Mouse (Mus musculus) limb, embryonic 13.5 days (tissue): Measurements from ENCODE around the gene Tsc22d4. TPM values are rescaled to one million over a fixed set of nuclear protein-coding genes. Genes with fewer than 3 reads are reported as not detected.

Experiments used
- ATAC-seq: fragments of 200-750 bp; cut with Nextera tagmentation; 2 replicates; pipeline ENCODE4 v1.8.0; 2017; ENCODE audit warnings: low read depth, moderate number of reproducible peaks, moderate TSS enrichment; ENCODE audit not compliant: low FRiP score
- H3K27ac ChIP-seq: fragments of 300-500 bp; sonication (generic); 2 replicates; pipeline ENCODE4 v1.5.1; 2015; ENCODE audit warnings: inconsistent platforms, mild to moderate bottlenecking, moderate library complexity
- H3K27me3 ChIP-seq: fragments of 300-500 bp; sonication (generic); 2 replicates; pipeline ENCODE4 v1.6.1; 2015; ENCODE audit warnings: mild to moderate bottlenecking, inconsistent platforms
- H3K36me3 ChIP-seq: fragments of 300-500 bp; sonication (generic); 2 replicates; pipeline ENCODE4 v1.6.1; 2015; ENCODE audit warnings: inconsistent platforms, mild to moderate bottlenecking, moderate library complexity
- H3K4me1 ChIP-seq: fragments of 300-500 bp; sonication (generic); 2 replicates; pipeline ENCODE4 v1.6.1; 2015; ENCODE audit warnings: inconsistent platforms
- H3K4me2 ChIP-seq: fragments of 300-500 bp; sonication (generic); replicated peaks from 2 replicates; pipeline ENCODE4 v1.6.1; 2015; ENCODE audit warnings: inconsistent platforms, mild to moderate bottlenecking, moderate library complexity
- H3K4me3 ChIP-seq: fragments of 300-500 bp; sonication (generic); 2 replicates; pipeline ENCODE4 v1.5.1; 2015; ENCODE audit warnings: moderate library complexity, mild to moderate bottlenecking, inconsistent platforms
- H3K9ac ChIP-seq: fragments of 300-500 bp; sonication (generic); 2 replicates; pipeline ENCODE4 v1.6.1; 2015; ENCODE audit warnings: mild to moderate bottlenecking, inconsistent platforms
- H3K9me3 ChIP-seq: fragments of 300-500 bp; sonication (generic); 2 replicates; pipeline ENCODE4 v1.6.1; 2016; ENCODE audit warnings: inconsistent platforms
- WGBS: fragments of 180-500 bp; shearing (Covaris S2); methylation state at CpG from one replicate; pipeline ENCODE4 v1.1.7; 2015; 5-methylcytosine and 5-hydroxymethylcytosine counted together
- polyA plus RNA-seq: library from polyadenylated mRNA; unstranded; fragments of >200 nt; fragmentation: Nextera tagmentation; extraction: Ambion mirVana; gene quantifications from 2 replicates; pipeline ENCODE4 v1.2.1, GENCODE M21; 2015

Gene Tsc22d4
- polyA plus RNA-seq, 1 experiment from 2014 or later: 128 TPM

DNA sequence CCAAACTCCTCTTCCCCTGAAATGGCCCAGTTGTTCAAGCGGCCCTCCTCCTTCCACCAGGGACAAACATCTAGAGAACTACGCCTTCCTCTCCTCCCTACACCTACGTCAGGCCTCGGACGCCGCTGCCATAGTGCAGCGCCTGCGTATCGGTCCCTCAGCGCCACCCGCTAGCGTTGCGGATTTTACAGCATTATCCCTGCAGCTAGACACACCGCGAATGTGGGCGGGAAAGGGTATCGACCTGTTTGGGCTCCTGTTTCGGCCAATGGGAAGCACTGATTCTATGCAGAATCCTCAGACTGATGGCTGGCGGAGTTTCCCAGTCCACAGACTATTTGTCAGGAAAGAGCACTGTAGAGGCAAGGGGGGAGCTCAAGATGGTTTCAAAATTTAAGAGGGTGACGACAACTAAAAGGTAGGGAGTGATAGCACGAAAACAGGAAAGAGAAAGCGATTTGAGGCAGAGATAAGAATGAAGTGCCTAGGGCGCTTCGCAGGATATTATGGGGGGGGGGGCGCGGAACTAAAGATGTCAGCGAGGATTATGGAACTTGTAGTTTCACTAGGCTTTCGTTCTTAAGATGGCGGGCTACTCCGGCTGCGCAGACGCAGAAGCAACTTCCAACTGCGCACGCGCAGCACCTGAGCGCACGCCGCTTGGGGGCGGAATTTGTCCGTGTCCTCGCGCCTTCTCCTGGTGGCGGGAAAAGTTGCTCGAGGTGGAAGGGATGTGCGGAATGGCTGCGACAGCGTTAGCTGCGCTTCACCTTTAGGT is 41.8 kb downstream of the Tsc22d4 start, which contains the start of the genes Mepce and Zcwpw1:
Gene Mepce (minus strand): TSS at position 505 of the 778 bp plus-strand sequence.
Gene Zcwpw1 (plus strand): TSS at position 648 of the 778 bp plus-strand sequence.
- WGBS: under 1% methylated on average over 48 of the region's 48 CpGs

DNA sequence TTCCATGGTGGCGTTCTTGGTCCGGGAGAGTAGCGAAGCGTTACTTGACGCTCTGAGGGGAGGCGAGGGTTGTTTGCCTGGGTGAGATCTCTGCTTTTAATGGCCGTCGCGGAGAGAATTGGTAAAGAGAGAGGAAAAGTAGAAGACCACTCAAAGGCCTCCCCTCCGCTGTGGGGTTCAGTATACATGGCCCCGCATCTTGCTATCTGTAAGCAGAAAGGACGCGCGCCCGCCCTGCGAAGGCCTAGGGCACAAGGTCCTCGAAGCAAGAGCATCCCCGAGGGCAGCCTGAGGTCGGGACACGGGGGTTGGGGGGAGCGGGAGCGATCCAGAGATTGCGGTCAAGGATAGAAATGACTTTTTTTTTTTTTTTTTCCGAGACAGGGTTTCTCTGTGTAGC is 42.6 kb downstream of the Tsc22d4 start:
- no peak overlapping the region for H3K27ac ChIP-seq
- H3K4me3 ChIP-seq: peak overlapping the region; percentile 85
- H3K9ac ChIP-seq: 0 out of 2 replicates have a peak overlapping the region, but pooled peaks have one; percentile 45
- H3K27me3 ChIP-seq: no peaks in the 10 kb centered on the region
- peak overlapping the region; percentile 92 for H3K4me2 ChIP-seq
- ATAC-seq: no peak
- peaks cover 18% of the 10 kb centered on the region for H3K36me3 ChIP-seq
- no peaks in the 10 kb centered on the region for H3K9me3 ChIP-seq
- 72% methylated on average over 24 of the region's 24 CpGs for WGBS
- peaks cover 27% of the 10 kb centered on the region for H3K4me1 ChIP-seq

More for the DNA sequence above, 41.8 kb downstream of the Tsc22d4 start, which contains the start of the genes Mepce and Zcwpw1:
- Histone ChIP-seq H3K27ac (peak within 1 kb of the TSS; percentile 98), H3K9ac (peak within 1 kb of the TSS; percentile 98), H3K9me3 (no peaks in the 10 kb centered on the region), H3K4me2 (peak within 1 kb of the TSS; percentile 92), H3K36me3 (peaks cover 26% of the 10 kb centered on the region), H3K4me1 (peaks cover 32% of the 10 kb centered on the region), H3K27me3 (no peaks in the 10 kb centered on the region), H3K4me3 (peak within 1 kb of the TSS; percentile 85)
- peak; percentile 49 for ATAC-seq

DNA sequence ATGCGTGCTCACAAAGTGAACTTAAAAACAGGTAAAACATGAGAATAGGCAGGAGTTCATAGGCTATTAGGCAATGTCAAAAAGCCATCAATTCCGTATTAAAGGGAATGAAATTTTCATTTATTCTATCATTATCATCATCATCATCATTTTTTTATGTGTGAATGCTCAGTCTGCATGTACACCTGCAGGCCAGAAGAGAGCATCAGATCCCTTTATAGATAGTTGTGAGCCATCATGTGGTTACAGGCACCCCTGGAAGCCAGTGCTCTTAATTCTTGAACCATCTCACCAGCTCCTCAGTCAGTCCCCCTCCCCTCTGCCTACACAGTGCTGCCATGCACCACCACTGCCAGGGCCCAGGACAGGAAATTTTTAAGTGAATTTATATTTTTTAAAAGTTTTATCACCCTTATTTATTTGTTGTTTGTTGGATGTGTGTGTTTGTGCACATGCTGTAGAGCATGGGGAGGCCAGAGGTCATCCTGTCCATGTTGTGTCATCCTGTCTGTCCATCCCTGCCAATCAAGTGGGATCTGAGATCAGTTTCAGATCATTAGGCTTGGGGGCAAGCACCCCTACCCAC is 43.5 kb downstream of the Tsc22d4 start:
- peaks cover 9% of the 10 kb centered on the region for H3K36me3 ChIP-seq
- H3K9me3 ChIP-seq: no peaks in the 10 kb centered on the region
- H3K4me2 ChIP-seq: no peak overlapping the region
- H3K4me1 ChIP-seq: peaks cover 18% of the 10 kb centered on the region
- ATAC-seq: no peak
- no peak overlapping the region for H3K4me3 ChIP-seq
- no peak overlapping the region for H3K9ac ChIP-seq
- H3K27ac ChIP-seq: no peak overlapping the region
- no peaks in the 10 kb centered on the region for H3K27me3 ChIP-seq
- 92% methylated on average over 2 of the region's 2 CpGs for WGBS

DNA sequence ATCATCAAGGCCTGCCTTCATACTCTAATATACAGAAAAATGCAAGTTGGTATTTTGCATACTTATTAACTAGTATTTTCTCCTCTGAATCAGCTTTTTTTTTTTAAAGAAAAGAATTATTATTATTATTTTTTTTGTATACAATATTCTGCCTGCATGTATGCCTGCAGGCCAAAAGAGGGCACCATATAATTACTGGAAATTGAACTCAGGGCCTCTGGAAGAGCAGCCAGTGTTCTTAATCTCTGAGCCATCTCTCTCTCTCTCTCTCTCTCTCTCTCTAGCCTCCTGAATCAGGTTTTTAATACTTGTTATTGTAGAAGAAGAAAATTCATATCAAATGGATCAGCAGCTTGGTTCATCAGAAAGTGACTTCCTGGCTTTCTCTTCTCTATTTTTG is 46.0 kb downstream of the Tsc22d4 start:
- no peak for ATAC-seq

DNA sequence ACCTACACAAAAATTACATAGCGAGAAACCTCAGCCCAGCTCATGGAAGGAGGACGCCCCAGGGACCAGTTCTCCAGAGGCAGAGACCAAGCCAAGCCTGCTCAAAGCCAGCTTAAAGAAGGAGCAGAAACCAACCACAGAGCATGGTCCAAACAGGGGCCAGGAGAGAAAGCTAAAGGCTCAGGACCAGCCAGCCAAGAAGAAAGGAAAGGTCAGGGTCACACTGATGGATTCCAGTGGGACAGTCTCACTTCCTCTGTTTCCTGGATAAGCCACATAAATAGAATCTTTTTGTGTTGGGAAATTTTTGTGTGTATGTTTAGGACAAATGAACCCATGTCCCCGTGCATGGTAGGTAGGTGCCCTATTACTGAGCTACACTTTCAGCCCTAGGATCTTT is 51.1 kb downstream of the Tsc22d4 start:
- no peaks in the 10 kb centered on the region for H3K4me1 ChIP-seq
- H3K4me3 ChIP-seq: no peak overlapping the region
- 82% methylated on average over 3 of the region's 3 CpGs for WGBS
- ATAC-seq: no peak
- H3K36me3 ChIP-seq: no peaks in the 10 kb centered on the region
- H3K4me2 ChIP-seq: no peak overlapping the region
- no peaks in the 10 kb centered on the region for H3K27me3 ChIP-seq
- H3K9me3 ChIP-seq: no peaks in the 10 kb centered on the region
- no peak overlapping the region for H3K9ac ChIP-seq
- H3K27ac ChIP-seq: no peak overlapping the region

More for the DNA sequence above, 46.0 kb downstream of the Tsc22d4 start:
- H3K4me1 ChIP-seq: 0 out of 2 replicates have a peak, but pooled peaks cover 5% of the 10 kb centered on the region
- H3K36me3 ChIP-seq: no peaks in the 10 kb centered on the region
- H3K27me3 ChIP-seq: no peaks in the 10 kb centered on the region
- H3K4me3 ChIP-seq: no peak overlapping the region
- H3K9me3 ChIP-seq: no peaks in the 10 kb centered on the region
- no peak overlapping the region for H3K4me2 ChIP-seq
- no peak overlapping the region for H3K27ac ChIP-seq
- no peak overlapping the region for H3K9ac ChIP-seq

DNA sequence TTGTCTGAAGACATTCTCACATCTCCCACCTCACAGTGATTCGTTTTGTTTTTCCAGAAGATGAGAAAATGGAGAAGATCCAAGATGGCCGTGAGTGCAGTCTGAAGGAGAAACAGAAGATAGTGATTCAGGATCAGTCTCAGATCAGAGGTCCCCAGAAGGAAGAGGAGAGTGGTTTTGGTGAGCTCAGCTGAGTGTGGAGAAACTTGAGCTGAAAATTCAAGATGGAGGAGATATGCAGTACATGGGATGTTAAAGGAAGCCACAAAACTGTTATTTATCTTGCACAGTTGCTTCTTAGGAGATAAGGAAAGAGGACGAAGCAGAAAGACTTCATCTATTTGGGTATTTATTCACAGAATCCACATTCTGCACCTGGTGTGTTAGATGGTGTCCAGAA is 55.4 kb downstream of the Tsc22d4 start:
- no peaks in the 10 kb centered on the region for H3K27me3 ChIP-seq
- no peak overlapping the region for H3K9ac ChIP-seq
- 78% methylated on average over 3 of the region's 3 CpGs for WGBS
- no peak for ATAC-seq
- H3K36me3 ChIP-seq: no peaks in the 10 kb centered on the region
- H3K4me2 ChIP-seq: no peak overlapping the region
- no peaks in the 10 kb centered on the region for H3K9me3 ChIP-seq
- H3K4me3 ChIP-seq: no peak overlapping the region
- no peak overlapping the region for H3K27ac ChIP-seq
- no peaks in the 10 kb centered on the region for H3K4me1 ChIP-seq

DNA sequence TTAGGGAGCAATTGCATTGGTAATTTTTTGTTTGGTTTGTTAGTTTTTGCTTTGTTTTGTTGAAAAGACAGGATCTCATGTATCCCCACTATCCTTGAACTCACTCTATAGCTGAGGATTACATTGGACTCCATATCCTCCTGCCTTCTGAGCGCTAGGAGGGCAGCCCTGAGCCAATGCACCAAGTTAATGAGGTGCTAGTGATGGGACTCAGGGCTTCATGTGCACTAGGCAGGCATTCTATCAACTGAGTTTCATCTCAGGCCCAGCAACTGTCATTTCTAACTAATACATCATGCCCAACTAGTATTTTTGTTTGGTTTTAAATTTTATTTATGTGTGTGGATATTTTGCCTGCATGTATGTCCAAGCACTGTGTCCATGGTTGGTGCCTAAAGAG is 60.6 kb downstream of the Tsc22d4 start:
- Histone ChIP-seq H3K4me3 (no peak overlapping the region), H3K27ac (no peak overlapping the region), H3K36me3 (no peaks in the 10 kb centered on the region), H3K4me1 (no peaks in the 10 kb centered on the region), H3K27me3 (no peaks in the 10 kb centered on the region), H3K4me2 (no peak overlapping the region), H3K9ac (no peak overlapping the region), H3K9me3 (no peaks in the 10 kb centered on the region)
- 78% methylated on average over 1 of the region's 1 CpGs for WGBS
- no peak for ATAC-seq

DNA sequence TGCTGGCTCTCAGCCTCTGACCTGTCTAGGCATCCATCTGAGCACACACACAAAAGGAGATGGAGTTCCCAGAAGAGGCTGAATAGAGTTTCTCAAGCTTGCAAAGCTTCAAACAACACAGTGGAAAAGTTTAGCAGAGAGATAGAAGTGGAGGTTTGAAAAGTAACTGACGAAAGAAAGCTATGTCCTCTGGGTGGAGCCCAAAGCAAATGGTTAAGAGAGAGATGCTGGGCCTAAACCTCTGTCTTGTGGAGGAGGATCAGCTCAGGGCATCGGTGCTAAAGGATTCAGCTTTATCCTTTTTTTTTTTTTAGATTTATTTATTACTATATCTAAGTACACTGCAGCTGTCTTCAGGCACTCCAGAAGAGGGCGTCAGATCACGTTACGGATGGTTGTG is 62.8 kb downstream of the Tsc22d4 start:
- no peaks in the 10 kb centered on the region for H3K36me3 ChIP-seq
- no peak overlapping the region for H3K27ac ChIP-seq
- H3K27me3 ChIP-seq: no peaks in the 10 kb centered on the region
- H3K4me3 ChIP-seq: no peak overlapping the region
- no peaks in the 10 kb centered on the region for H3K4me1 ChIP-seq
- no peaks in the 10 kb centered on the region for H3K9me3 ChIP-seq
- H3K9ac ChIP-seq: no peak overlapping the region
- WGBS: 91% methylated on average over 5 of the region's 5 CpGs
- H3K4me2 ChIP-seq: no peak overlapping the region
- ATAC-seq: no peak

DNA sequence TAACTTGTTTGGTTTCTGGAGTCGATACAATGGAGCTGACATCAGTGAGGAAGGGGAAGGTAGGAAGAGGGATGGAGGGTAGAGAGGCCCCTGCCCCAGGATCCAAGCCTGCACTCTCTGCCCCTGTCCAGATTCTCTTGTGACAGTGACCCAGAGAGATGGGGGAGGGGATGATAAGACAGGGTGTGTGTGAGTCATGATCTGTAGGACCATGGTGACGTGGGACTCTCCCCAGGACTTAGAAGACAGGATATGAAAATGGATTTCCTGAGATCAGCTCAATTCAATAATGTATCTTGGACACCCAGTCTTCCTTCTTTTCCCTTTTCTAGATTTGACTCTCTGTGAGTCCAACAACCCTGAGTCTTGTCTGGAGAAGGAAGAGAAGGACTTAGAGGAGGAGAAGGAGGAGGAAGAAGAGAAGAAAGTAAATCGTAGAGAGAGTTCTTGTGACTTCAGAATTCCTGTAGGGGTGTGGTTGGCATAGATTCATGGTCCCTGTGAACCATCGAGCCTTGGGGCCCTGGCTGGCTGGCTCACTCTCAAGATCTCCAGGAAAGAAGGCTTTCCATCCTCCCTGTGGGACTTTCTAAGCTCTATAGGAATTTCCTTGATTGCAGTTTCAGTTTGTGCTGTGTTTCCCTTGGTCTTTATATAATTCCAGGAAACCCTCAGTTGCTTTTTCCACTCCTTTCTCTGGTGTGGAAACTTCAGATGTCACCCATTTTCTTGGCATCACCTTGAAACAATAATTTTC is 72.1 kb downstream of the Tsc22d4 start:
- Histone ChIP-seq H3K4me3 (no peak overlapping the region), H3K27ac (no peak overlapping the region), H3K9me3 (no peaks in the 10 kb centered on the region), H3K9ac (no peak overlapping the region), H3K27me3 (no peaks in the 10 kb centered on the region), H3K4me2 (no peak overlapping the region), H3K4me1 (no peaks in the 10 kb centered on the region), H3K36me3 (no peaks in the 10 kb centered on the region)
- no peak for ATAC-seq
- 71% methylated on average over 4 of the region's 4 CpGs for WGBS

Other genes starting within 250 kb of the Tsc22d4 start
- gene Pop7, start 243.2 kb upstream of the Tsc22d4 start, polyA plus RNA-seq: 48.4 and 54.0 TPM in 2 replicates
- 16.1 and 16.7 TPM in 2 replicates for gene Gigyf1, start 227.2 kb upstream of the Tsc22d4 start, polyA plus RNA-seq
- gene Epo, start 212.5 kb upstream of the Tsc22d4 start, polyA plus RNA-seq: 0.78 and 0.86 TPM in 2 replicates
- gene Gnb2, start 212.2 kb upstream of the Tsc22d4 start, polyA plus RNA-seq: 343 and 352 TPM in 2 replicates
- gene Actl6b, start 192.2 kb upstream of the Tsc22d4 start, polyA plus RNA-seq: 0.45 and 0.93 TPM in 2 replicates
- gene Tfr2, start 175.9 kb upstream of the Tsc22d4 start, polyA plus RNA-seq: 0.32 and 0.38 TPM in 2 replicates
- gene Mospd3, start 144.7 kb upstream of the Tsc22d4 start, polyA plus RNA-seq: 27.9 and 28.7 TPM in 2 replicates
- gene Pcolce, start 131.9 kb upstream of the Tsc22d4 start, polyA plus RNA-seq: 152 and 157 TPM in 2 replicates
- 0.19 and 0.23 TPM in 2 replicates for gene Fbxo24, start 116.7 kb upstream of the Tsc22d4 start, polyA plus RNA-seq
- gene Lrch4, start 116.6 kb upstream of the Tsc22d4 start, polyA plus RNA-seq: 34.0 and 34.3 TPM in 2 replicates
- 6.1 and 9.6 TPM in 2 replicates for gene Gm20605, start 116.6 kb upstream of the Tsc22d4 start, polyA plus RNA-seq
- 7.3 and 8.9 TPM in 2 replicates for gene Sap25, start 104.4 kb upstream of the Tsc22d4 start, polyA plus RNA-seq
- gene Irs3, start 100.0 kb upstream of the Tsc22d4 start, polyA plus RNA-seq: 0.18 and 0.26 TPM in 2 replicates
- gene Agfg2, start 61.0 kb upstream of the Tsc22d4 start, polyA plus RNA-seq: 19.4 and 19.7 TPM in 2 replicates
- gene Nyap1, start 4.1 kb upstream of the Tsc22d4 start, polyA plus RNA-seq: 2.9 and 4.0 TPM in 2 replicates
- gene Ppp1r35, start 33.1 kb downstream of the Tsc22d4 start, polyA plus RNA-seq: 26.5 and 27.2 TPM in 2 replicates
- gene Mepce, start 41.9 kb downstream of the Tsc22d4 start, polyA plus RNA-seq: 11.7 and 11.8 TPM in 2 replicates
- gene Zcwpw1, start 42.1 kb downstream of the Tsc22d4 start, polyA plus RNA-seq: 35.3 and 36.0 TPM in 2 replicates
- gene Pilra, start 90.6 kb downstream of the Tsc22d4 start, polyA plus RNA-seq: 0.20 and 0.40 TPM in 2 replicates
- 0.41 TPM in 1 of 2 replicates, not detected in the other for gene Pilrb1, start 112.4 kb downstream of the Tsc22d4 start, polyA plus RNA-seq
- 0.19 TPM in 1 of 2 replicates, not detected in the other for gene Pilrb2, start 126.1 kb downstream of the Tsc22d4 start, polyA plus RNA-seq
- not detected in 2 replicates for gene Cyp3a13, start 175.9 kb downstream of the Tsc22d4 start, polyA plus RNA-seq
- 0.48 and 0.80 TPM in 2 replicates for gene Gjc3, start 217.4 kb downstream of the Tsc22d4 start, polyA plus RNA-seq
- gene Azgp1, start 235.8 kb downstream of the Tsc22d4 start, polyA plus RNA-seq: not detected in 2 replicates